Mouse (Mus musculus) embryonic facial prominence, embryonic 15.5 days (tissue): ENCODE measurements around the gene Samm50. TPM values are rescaled to one million over a fixed set of nuclear protein-coding genes. Genes with fewer than 3 reads are reported as not detected.

Experiments used
- ATAC-seq: fragments of 200-750 bp; cut with Nextera tagmentation; 2 replicates; pipeline ENCODE4 v1.8.0; 2017; ENCODE audit warnings: low read depth, moderate TSS enrichment; ENCODE audit not compliant: insufficient number of reproducible peaks, low FRiP score, low TSS enrichment
- H3K27ac ChIP-seq: fragments of 300-500 bp; sonication (generic); replicated peaks from 2 replicates; pipeline ENCODE4 v1.5.1; 2015; ENCODE audit warnings: mild to moderate bottlenecking, inconsistent platforms
- H3K27me3 ChIP-seq: fragments of 300-500 bp; sonication (generic); 2 replicates; pipeline ENCODE4 v1.6.1; 2015; ENCODE audit warnings: inconsistent platforms
- H3K36me3 ChIP-seq: fragments of 300-500 bp; sonication (generic); 2 replicates; pipeline ENCODE4 v1.6.1; 2015; ENCODE audit warnings: mild to moderate bottlenecking, inconsistent platforms
- H3K4me1 ChIP-seq: fragments of 300-500 bp; sonication (generic); 2 replicates; pipeline ENCODE4 v1.6.1; 2015; ENCODE audit warnings: inconsistent platforms
- H3K4me2 ChIP-seq: fragments of 300-500 bp; sonication (generic); replicated peaks from 2 replicates; pipeline ENCODE4 v1.6.1; 2015; ENCODE audit warnings: mild to moderate bottlenecking, inconsistent platforms
- H3K4me3 ChIP-seq: fragments of 300-500 bp; sonication (generic); replicated peaks from 2 replicates; pipeline ENCODE4 v1.5.1; 2015; ENCODE audit warnings: mild to moderate bottlenecking, inconsistent platforms
- H3K9ac ChIP-seq: fragments of 300-500 bp; sonication (generic); 2 replicates; pipeline ENCODE4 v1.6.1; 2015; ENCODE audit warnings: inconsistent platforms
- H3K9me3 ChIP-seq: fragments of 300-500 bp; sonication (generic); replicated peaks from 2 replicates; pipeline ENCODE4 v1.6.1; 2016; ENCODE audit warnings: inconsistent platforms
- WGBS: fragments of 180-500 bp; shearing (Covaris S2); methylation state at CpG from one replicate; pipeline ENCODE4 v1.1.7; 2015; 5-methylcytosine and 5-hydroxymethylcytosine counted together
- polyA plus RNA-seq: library from polyadenylated mRNA; unstranded; fragments of >200 nt; fragmentation: Nextera tagmentation; extraction: Ambion mirVana; gene quantifications from 2 replicates; pipeline ENCODE4 v1.2.1, GENCODE M21; 2015

The Samm50 gene
- polyA plus RNA-seq, 1 experiment from 2014 or later = 96.4 TPM

DNA sequence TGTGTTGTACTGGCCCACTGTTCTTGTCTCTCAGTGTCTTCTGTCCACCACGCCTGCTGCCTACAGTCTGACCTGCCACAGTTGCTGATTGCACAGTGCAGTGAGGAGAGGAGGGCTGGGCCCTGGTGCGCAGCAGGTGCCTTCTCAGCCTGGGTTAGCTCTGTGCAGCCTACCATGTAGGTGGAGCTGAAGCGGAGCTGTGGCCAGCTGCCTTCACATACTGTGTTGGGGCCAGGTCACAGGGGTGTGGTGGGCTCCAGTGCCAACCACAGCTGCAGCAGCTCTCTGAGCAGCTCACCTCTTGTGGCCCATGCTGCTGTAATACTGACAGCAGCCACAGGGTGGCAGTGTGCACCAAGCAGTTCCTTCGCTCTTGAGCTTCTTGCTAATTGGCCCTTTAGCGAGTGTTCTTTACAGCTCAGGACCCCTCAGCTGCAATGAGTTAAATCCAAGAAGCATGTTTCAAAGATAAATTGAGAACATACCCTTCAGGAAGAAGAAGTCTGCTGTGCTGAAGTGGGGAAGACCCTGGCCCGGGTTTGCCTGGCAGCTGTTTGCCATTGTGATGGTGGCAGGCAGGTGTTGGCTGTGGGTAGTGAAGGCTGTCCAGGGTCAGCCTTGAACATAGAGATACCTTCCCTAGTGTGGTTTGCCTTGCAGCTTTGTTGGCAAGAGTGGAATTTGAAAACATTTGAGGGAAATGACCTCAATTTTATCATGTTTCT lies 20.2 kb downstream of the Samm50 start:
- no peak overlapping the region for H3K4me3 ChIP-seq
- H3K36me3 ChIP-seq = peaks cover 61% of the 10 kb centered on the region

DNA sequence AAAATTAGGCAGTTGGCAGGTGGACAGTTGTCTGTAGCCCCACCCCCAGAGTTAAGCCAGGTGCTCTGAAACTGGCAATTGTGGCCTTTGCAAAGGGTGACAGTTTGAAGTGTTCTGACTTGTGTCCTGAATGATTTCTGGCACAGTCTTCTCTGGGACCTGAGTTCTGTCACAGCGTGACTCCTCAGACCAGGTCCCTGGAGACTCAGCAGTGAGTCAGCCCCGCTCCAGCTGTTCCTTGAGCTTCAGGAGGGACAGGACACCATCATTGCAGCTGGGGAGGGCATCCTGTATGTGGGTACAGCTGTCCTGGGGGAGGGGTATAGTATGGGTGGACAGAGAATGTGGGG lies 20.7 kb downstream of the Samm50 start:
- H3K4me1 ChIP-seq = peaks cover 37% of the 10 kb centered on the region
- H3K36me3 ChIP-seq = peaks cover 57% of the 10 kb centered on the region
- H3K4me3 ChIP-seq = no peak overlapping the region
- H3K27me3 ChIP-seq = no peaks in the 10 kb centered on the region
- ATAC-seq = no peak
- WGBS = 74% methylated on average over 2 of the region's 2 CpGs
- H3K9me3 ChIP-seq = no peaks in the 10 kb centered on the region
- H3K9ac ChIP-seq = no peak overlapping the region
- 0 out of 2 replicates have a peak overlapping the region, but pooled peaks have one; percentile 11 for H3K27ac ChIP-seq
- no peak overlapping the region for H3K4me2 ChIP-seq

More for the DNA sequence above, 20.2 kb downstream of the Samm50 start:
- no peaks in the 10 kb centered on the region for H3K9me3 ChIP-seq
- H3K9ac ChIP-seq = no peak overlapping the region
- H3K27ac ChIP-seq = 0 out of 2 replicates have a peak overlapping the region, but pooled peaks have one; percentile 11
- peak; percentile 32; the same call in 1 of the 2 replicates for ATAC-seq
- no peak overlapping the region for H3K4me2 ChIP-seq
- H3K4me1 ChIP-seq = peaks cover 33% of the 10 kb centered on the region
- 37% methylated on average over 6 of the region's 6 CpGs for WGBS
- no peaks in the 10 kb centered on the region for H3K27me3 ChIP-seq

DNA sequence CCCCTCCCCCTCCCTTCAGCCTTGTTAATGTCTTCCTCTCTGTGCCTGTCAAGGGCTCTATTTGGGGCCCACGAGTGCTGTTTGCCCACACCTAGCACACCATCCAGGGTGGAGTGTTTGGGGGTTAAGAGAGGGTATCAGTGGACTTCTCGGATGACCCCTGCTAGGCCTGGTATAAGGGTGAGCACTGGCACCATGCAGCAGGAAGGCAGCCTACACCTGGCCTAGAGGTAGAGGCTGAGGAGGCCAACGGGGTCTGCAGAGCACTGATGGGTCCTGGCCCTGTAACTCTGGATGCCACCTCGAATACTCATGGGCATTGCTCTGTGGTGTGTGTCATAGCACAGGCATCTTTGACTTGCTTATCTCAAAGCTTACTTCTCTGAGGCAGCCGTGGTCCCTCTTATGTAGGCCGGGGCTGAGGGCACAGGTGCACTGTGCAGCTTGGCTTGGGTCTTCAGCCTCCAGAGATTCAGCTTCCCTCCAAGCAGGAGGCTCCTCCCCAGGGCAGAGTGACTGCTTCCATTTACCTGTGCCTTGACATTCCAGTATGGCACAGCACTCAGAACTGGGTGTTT lies 21.2 kb downstream of the Samm50 start:
- Histone ChIP-seq H3K4me3 (no peak overlapping the region), H3K9me3 (no peaks in the 10 kb centered on the region), H3K4me1 (peaks cover 42% of the 10 kb centered on the region), H3K9ac (no peak overlapping the region), H3K4me2 (no peak overlapping the region), H3K36me3 (peaks cover 55% of the 10 kb centered on the region), H3K27me3 (no peaks in the 10 kb centered on the region), H3K27ac (no peak overlapping the region)
- WGBS = 86% methylated on average over 6 of the region's 6 CpGs
- no peak for ATAC-seq

DNA sequence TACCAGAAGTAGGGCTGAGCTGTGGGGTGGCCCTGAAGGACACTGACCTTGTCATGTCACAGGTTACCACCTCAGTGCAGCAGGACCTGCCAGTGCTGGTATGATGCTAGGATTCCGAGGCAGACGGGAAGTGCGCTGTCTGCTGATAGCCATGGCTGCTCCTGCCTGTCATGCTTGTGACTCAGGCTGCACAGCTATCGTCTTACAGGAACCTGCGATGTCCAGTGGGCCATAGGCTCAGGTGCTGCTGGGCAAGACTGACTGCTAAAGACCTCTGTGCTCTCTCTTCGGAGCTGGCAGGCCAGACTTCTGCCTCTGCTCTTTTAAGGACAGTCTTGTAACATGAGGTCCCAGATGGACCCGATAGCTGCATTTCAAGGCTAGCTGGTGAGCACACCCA lies 22.4 kb downstream of the Samm50 start:
- Histone ChIP-seq H3K4me3 (no peak overlapping the region), H3K27me3 (0 out of 2 replicates have a peak, but pooled peaks cover 2% of the 10 kb centered on the region), H3K4me1 (peaks cover 54% of the 10 kb centered on the region), H3K36me3 (peaks cover 46% of the 10 kb centered on the region), H3K4me2 (no peak overlapping the region), H3K9ac (no peak overlapping the region), H3K9me3 (no peaks in the 10 kb centered on the region), H3K27ac (no peak overlapping the region)
- WGBS = 71% methylated on average over 7 of the region's 7 CpGs
- ATAC-seq = no peak

DNA sequence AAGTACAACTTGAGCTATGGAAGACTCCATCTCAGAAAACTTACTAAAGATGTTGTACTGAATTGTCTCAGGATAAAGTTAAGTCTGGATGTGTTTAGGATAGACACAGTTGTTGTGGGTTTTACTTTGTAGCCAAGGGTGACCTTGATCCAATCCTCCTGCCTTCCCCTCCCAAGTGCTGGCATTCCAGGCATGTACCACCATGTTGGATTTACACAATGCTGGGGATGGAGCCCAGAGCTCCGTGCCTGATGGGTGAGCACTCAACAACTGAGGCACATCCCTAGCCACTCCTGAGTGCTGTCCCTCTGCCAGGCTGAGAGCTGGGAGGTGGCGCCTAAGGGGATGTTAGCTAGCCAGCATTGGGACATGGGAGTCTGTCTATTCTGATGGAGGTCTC lies 23.2 kb downstream of the Samm50 start:
- H3K36me3 ChIP-seq = peaks cover 38% of the 10 kb centered on the region
- H3K27ac ChIP-seq = no peak overlapping the region
- H3K4me3 ChIP-seq = no peak overlapping the region
- 0 out of 2 replicates have a peak, but pooled peaks cover 2% of the 10 kb centered on the region for H3K27me3 ChIP-seq
- no peaks in the 10 kb centered on the region for H3K9me3 ChIP-seq
- H3K9ac ChIP-seq = no peak overlapping the region
- no peak overlapping the region for H3K4me2 ChIP-seq
- WGBS = 67% methylated on average over 2 of the region's 2 CpGs
- peaks cover 54% of the 10 kb centered on the region for H3K4me1 ChIP-seq
- no peak for ATAC-seq

DNA sequence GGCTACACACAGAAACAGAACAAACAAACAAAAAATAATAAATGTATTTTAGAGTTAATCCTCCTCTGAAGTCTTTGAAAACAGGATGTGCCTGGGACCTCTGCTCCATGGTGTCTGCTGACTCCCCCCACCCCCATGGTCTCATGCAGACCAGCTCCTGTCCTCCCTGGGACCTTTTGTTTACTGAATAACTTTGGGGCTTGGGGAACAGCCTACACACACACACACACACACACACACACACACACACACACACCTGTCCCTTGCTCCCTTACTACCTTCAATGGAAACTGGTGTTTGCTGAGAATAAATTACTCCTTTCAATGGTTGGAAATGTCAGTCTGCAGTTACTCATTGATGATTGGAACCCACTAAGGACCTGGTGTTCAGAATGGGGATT lies 24.0 kb downstream of the Samm50 start:
- peaks cover 54% of the 10 kb centered on the region for H3K4me1 ChIP-seq
- H3K27me3 ChIP-seq = 0 out of 2 replicates have a peak, but pooled peaks cover 2% of the 10 kb centered on the region
- no peak overlapping the region for H3K4me2 ChIP-seq
- no peaks in the 10 kb centered on the region for H3K9me3 ChIP-seq
- no peak overlapping the region for H3K4me3 ChIP-seq
- H3K36me3 ChIP-seq = peaks cover 31% of the 10 kb centered on the region
- H3K27ac ChIP-seq = no peak overlapping the region
- no peak for ATAC-seq
- no peak overlapping the region for H3K9ac ChIP-seq

DNA sequence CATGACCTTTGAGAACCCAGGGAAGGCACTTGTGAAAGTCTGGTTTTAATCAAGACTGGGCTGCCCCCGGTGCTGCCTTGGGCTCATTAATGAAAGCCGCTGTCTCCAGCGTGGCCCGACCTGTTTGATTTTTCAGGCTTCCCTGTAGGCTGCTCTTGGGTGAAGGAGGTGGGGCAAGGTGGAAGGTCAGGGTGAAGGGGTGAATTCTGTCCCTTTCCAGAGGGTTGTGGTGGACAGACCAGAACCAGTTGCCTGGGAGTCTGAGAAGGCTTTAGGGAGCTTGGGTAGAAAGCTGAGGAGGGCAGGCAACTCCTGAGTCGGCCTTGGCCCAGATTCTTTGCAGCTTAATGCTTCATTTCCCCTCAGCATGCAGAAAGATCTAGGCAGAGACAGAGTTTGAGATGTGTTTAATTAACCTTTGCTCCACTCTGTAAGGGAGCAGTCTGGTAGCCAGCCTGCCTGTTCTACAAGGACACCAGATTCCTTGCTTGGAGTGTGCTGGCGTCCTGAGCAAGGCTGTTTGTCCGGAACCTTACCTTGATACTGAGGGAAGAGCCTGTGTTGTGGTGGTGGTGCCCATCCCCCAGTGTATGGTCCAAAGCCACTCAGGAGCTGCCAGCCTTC lies 24.5 kb downstream of the Samm50 start:
- H3K36me3 ChIP-seq = peaks cover 25% of the 10 kb centered on the region
- no peak overlapping the region for H3K4me2 ChIP-seq
- 25% methylated on average over 7 of the region's 7 CpGs for WGBS
- peaks cover 54% of the 10 kb centered on the region for H3K4me1 ChIP-seq
- no peak for ATAC-seq
- no peak overlapping the region for H3K4me3 ChIP-seq
- H3K9ac ChIP-seq = no peak overlapping the region
- H3K27ac ChIP-seq = no peak overlapping the region
- H3K9me3 ChIP-seq = no peaks in the 10 kb centered on the region
- H3K27me3 ChIP-seq = 0 out of 2 replicates have a peak, but pooled peaks cover 2% of the 10 kb centered on the region

DNA sequence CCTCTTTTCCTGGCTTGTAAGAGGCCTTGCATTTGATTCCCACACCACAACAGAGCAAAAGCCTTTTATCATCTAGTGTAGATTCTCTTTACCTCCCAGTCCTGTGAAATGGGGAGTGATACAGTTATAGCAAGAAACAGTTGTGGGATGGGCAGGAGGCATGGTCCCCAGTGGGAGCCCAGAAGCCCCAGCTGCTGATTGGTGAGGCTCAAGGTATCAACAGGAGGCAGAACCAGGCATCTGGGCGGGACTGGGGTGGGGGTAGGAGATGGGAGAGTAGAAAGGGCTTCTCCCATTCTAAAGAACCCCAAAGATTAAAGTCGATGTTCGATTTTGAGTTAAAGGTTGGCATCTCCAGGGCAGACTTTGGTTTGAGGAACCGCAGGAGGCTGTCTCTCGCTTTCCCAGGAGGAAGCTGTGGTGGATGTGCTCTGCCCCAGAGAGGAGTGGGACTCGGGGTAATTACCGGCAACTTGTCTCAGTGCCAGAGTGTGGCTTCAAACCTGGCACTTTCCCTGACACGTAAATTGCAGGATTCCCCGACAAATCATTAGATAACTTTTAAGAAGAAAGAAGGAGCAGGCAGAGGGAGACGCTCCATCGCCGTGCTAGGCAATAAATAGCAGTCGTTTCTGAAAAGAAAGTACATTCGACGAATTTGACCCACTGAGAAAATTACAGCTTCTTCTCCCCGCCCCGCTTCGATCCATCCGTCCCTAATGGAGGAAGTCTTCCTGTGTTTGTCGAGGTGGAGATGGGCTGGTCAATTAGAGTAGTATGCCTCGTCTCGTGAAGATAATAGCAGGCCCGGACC lies 26.1 kb downstream of the Samm50 start:
- no peaks in the 10 kb centered on the region for H3K9me3 ChIP-seq
- no peak overlapping the region for H3K4me3 ChIP-seq
- no peak overlapping the region for H3K27ac ChIP-seq
- 0 out of 2 replicates have a peak overlapping the region, but pooled peaks have one; percentile 8 for H3K4me2 ChIP-seq
- peaks cover 19% of the 10 kb centered on the region for H3K36me3 ChIP-seq
- 22% methylated on average over 23 of the region's 23 CpGs for WGBS
- ATAC-seq = no peak
- 0 out of 2 replicates have a peak, but pooled peaks cover 2% of the 10 kb centered on the region for H3K27me3 ChIP-seq
- H3K9ac ChIP-seq = no peak overlapping the region
- H3K4me1 ChIP-seq = peaks cover 39% of the 10 kb centered on the region

DNA sequence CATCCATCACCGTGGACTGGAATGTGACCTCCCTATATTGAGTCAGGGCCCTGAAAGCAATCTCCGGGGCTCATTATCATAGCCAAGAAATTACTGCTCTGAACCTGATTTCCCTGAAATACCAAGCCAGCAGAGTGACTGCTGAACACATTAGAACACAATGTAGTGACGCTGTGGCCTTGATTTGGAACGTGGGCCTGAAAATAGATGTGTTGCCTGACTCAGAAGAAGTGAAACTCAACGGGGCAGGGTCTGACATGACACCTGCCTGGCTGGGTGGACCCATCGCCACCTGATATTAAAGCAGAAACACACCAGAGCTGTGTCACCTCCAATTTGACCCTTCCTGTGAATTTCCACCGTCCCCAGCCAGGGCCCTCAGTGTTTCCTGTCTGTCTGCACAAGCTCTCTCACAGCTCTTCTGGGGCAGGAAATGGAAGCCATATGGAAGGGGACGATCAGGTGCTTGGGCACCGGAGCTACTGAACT lies 26.8 kb downstream of the Samm50 start:
- Histone ChIP-seq H3K27me3 (0 out of 2 replicates have a peak, but pooled peaks cover 2% of the 10 kb centered on the region), H3K36me3 (peaks cover 12% of the 10 kb centered on the region; the same call in 1 of the 2 replicates), H3K27ac (peak overlapping the region; percentile 22; the same call in 1 of the 2 replicates), H3K4me3 (no peak overlapping the region), H3K9ac (no peak overlapping the region), H3K4me2 (0 out of 2 replicates have a peak overlapping the region, but pooled peaks have one; percentile 8), H3K4me1 (peaks cover 39% of the 10 kb centered on the region), H3K9me3 (no peaks in the 10 kb centered on the region)
- 12% methylated on average over 9 of the region's 9 CpGs for WGBS
- no peak for ATAC-seq

DNA sequence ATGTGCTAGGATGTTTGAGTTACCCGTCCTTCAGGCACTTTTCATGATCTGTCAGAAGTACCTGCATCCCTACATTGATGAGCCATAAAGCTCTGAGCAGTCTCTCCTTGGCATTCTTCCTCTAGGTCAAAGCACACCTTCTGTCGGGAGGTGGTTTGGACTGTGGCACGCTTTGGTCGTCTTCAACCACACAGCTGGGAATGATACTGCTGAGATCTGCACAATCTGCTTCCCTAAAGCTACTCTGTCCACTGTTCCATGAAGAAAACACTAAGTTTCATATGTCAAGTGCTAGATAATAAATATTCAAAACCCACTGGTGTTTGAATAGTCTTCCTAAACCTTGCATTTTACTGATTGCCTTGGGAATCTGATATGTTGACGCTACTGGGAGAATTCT lies 29.5 kb downstream of the Samm50 start:
- no peak overlapping the region for H3K4me3 ChIP-seq
- H3K36me3 ChIP-seq = no peaks in the 10 kb centered on the region
- no peak for ATAC-seq
- 0 out of 2 replicates have a peak, but pooled peaks cover 6% of the 10 kb centered on the region for H3K27me3 ChIP-seq
- WGBS = 64% methylated on average over 5 of the region's 5 CpGs
- H3K9me3 ChIP-seq = no peaks in the 10 kb centered on the region
- no peak overlapping the region for H3K27ac ChIP-seq
- no peak overlapping the region for H3K4me2 ChIP-seq
- no peak overlapping the region for H3K9ac ChIP-seq
- H3K4me1 ChIP-seq = peaks cover 40% of the 10 kb centered on the region
